Mouse (Mus musculus) limb, embryonic 14.5 days (tissue): ENCODE measurements around the gene Ap5m1. TPM values are rescaled to one million over a fixed set of nuclear protein-coding genes. Genes with fewer than 3 reads are reported as not detected.

Experiments
- ATAC-seq: fragments of 200-750 bp; cut with Nextera tagmentation; 2 replicates; pipeline ENCODE4 v1.8.0; 2017; ENCODE audit warnings: low read depth, moderate number of reproducible peaks, moderate TSS enrichment; ENCODE audit not compliant: low FRiP score
- DNase-seq: peaks from one replicate; pipeline ENCODE4 v3.0.0-alpha.2; 2015; ENCODE audit warnings: low spot score
- H3K27ac ChIP-seq: fragments of 300-500 bp; sonication (generic); replicated peaks from 2 replicates; pipeline ENCODE4 v1.5.1; 2014; ENCODE audit warnings: low read depth, mild to moderate bottlenecking, low read length, moderate library complexity, mixed read lengths
- H3K27me3 ChIP-seq: fragments of 300-500 bp; sonication (generic); 2 replicates; pipeline ENCODE4 v1.6.1; 2014; ENCODE audit warnings: low read length, mixed read lengths; ENCODE audit not compliant: control insufficient read depth, insufficient read depth
- H3K36me3 ChIP-seq: fragments of 300-500 bp; sonication (generic); 2 replicates; pipeline ENCODE4 v1.6.1; 2014; ENCODE audit warnings: mild to moderate bottlenecking, low read length, moderate library complexity, mixed read lengths; ENCODE audit not compliant: control insufficient read depth, insufficient read depth
- H3K4me1 ChIP-seq: fragments of 300-500 bp; sonication (generic); 2 replicates; pipeline ENCODE4 v1.6.1; 2014; ENCODE audit warnings: antibody characterized with exemption, low read length, mixed read lengths; ENCODE audit not compliant: control insufficient read depth, insufficient read depth
- H3K4me2 ChIP-seq: fragments of 300-500 bp; sonication (generic); replicated peaks from 2 replicates; pipeline ENCODE4 v1.6.1; 2014; ENCODE audit warnings: low read depth, mild to moderate bottlenecking, low read length, moderate library complexity; ENCODE audit not compliant: severe bottlenecking
- H3K4me3 ChIP-seq: fragments of 300-500 bp; sonication (generic); replicated peaks from 2 replicates; pipeline ENCODE4 v1.5.1; 2014; ENCODE audit warnings: low read length
- H3K9ac ChIP-seq: fragments of 300-500 bp; sonication (generic); 2 replicates; pipeline ENCODE4 v1.6.1; 2014; ENCODE audit warnings: mild to moderate bottlenecking, low read depth, low read length, moderate library complexity; ENCODE audit not compliant: severe bottlenecking
- H3K9me3 ChIP-seq: fragments of 300-500 bp; sonication (generic); 2 replicates; pipeline ENCODE4 v1.6.1; 2016; ENCODE audit warnings: low read length; ENCODE audit not compliant: control insufficient read depth
- POLR2A ChIP-seq: fragments of 200-500 bp; IDR thresholded peaks from 2 replicates; pipeline ENCODE4 v1.8.0; 2012; ENCODE audit warnings: inconsistent platforms, mild to moderate bottlenecking, moderate library complexity, borderline replicate concordance; ENCODE audit not compliant: insufficient read depth, insufficient read length; ENCODE audit errors: extremely low read depth
- WGBS: fragments of 180-500 bp; shearing (Covaris S2); extraction: QIAGEN DNeasy Blood & Tissue Kit; methylation state at CpG from one replicate; pipeline ENCODE4 v1.1.7; 2014; 5-methylcytosine and 5-hydroxymethylcytosine counted together
- polyA plus RNA-seq, 2 experiments: library from polyadenylated mRNA; depleted of rRNA in 1 of 2; stranded (reverse) in 1 of 2; unstranded in 1 of 2; fragments of >200 nt; fragmentation: Nextera tagmentation in 1 of 2; extraction: Ambion mirVana in 1 of 2; gene quantifications; 2 replicates each; pipeline versions ENCODE4 v1.2.1 to v1.2.3; 2012 to 2014

Gene Ap5m1
- polyA plus RNA-seq, 2 experiments: 22.0 to 22.9 TPM

DNA sequence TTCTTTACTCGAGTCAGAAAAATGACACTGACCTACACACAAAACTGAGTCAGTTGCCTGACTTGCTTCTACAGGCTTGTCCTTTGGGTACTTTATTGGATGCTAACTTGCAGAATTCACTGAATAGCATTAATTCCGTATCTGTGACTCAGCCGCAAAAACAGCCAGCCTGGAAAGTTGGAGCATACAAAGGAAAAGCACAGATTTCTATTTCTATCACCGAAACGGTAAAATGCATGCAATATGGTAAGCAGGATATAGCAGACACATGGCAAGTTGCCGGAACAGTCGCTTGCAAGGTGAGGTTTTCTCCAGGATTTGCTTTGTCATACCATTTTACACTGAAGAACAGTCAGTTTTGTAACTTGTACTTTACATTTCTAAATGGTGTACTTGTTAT lies 8.0 kb downstream of the Ap5m1 start:
- Histone ChIP-seq H3K27me3 (no peaks in the 10 kb centered on the region), H3K4me1 (no peaks in the 10 kb centered on the region), H3K4me2 (no peak overlapping the region), H3K4me3 (no peak overlapping the region), H3K27ac (no peak overlapping the region), H3K36me3 (peaks cover 12% of the 10 kb centered on the region), H3K9ac (no peak overlapping the region), H3K9me3 (no peaks in the 10 kb centered on the region)
- DNase-seq: no peak
- no peak for TF ChIP-seq POLR2A
- 96% methylated on average over 7 of the region's 7 CpGs for WGBS
- ATAC-seq: no peak

DNA sequence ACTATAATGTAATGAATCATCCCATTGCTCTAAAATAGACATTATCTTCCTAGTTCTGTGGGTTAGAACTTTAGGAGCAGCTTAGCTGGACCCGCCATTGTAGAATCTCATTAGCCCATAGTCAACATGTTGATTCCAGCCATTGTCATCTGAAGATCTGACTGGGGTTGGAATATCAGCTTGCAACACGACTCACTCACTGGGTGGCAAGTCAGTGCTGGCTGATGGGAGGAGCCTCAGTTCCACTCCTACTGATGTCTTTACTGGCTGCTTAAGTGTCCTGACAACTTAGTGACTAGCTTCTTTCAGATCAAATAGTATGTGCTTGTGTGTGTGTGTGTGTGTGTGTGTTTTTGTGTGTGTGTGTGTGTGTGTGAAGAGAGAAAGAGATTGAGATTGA lies 8.5 kb downstream of the Ap5m1 start:
- no peaks in the 10 kb centered on the region for H3K27me3 ChIP-seq
- H3K9me3 ChIP-seq: no peaks in the 10 kb centered on the region
- H3K9ac ChIP-seq: no peak overlapping the region
- TF ChIP-seq POLR2A: no peak
- DNase-seq (no peak), ATAC-seq (no peak)
- WGBS: 76% methylated on average over 2 of the region's 2 CpGs
- no peak overlapping the region for H3K27ac ChIP-seq
- no peak overlapping the region for H3K4me2 ChIP-seq
- peaks cover 12% of the 10 kb centered on the region for H3K36me3 ChIP-seq
- H3K4me1 ChIP-seq: no peaks in the 10 kb centered on the region
- no peak overlapping the region for H3K4me3 ChIP-seq

- no peaks in the 10 kb centered on the region for H3K4me1 ChIP-seq
- DNase-seq (no peak), ATAC-seq (no peak)
- H3K4me2 ChIP-seq: no peak overlapping the region
- H3K9ac ChIP-seq: no peak overlapping the region
- peaks cover 26% of the 10 kb centered on the region for H3K36me3 ChIP-seq
- H3K27ac ChIP-seq: no peak overlapping the region
- H3K27me3 ChIP-seq: no peaks in the 10 kb centered on the region
- TF ChIP-seq POLR2A: no peak
- H3K4me3 ChIP-seq: no peak overlapping the region
- 100% methylated on average over 2 of the region's 2 CpGs for WGBS
- H3K9me3 ChIP-seq: no peaks in the 10 kb centered on the region
Measured at GRCm38 (mm10) chr14:49078820-49079219, 12.9 kb downstream of the Ap5m1 start.

DNA sequence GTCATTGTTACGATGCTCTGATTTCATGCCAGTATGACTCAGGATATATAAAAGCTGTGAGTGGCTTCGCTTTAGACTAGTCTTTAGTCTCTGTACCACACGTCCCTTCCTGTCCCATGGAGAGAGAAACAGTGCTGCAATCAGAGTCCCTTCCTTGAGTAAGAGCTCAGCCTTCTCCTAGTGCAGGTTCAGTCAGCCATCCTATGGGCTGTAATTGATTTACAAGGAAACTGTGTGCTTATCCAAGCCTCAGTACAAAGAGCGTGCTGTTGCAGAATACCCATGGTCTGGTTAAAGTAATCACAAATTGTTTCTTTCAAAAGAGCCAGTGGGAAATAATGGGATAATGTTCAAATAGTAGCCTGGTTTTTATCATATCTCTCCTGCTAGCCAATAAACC lies 20.6 kb downstream of the Ap5m1 start:
- H3K27ac ChIP-seq: no peak overlapping the region
- no peaks in the 10 kb centered on the region for H3K9me3 ChIP-seq
- TF ChIP-seq POLR2A: no peak
- no peaks in the 10 kb centered on the region for H3K27me3 ChIP-seq
- ATAC-seq (no peak), DNase-seq (no peak)
- H3K4me1 ChIP-seq: no peaks in the 10 kb centered on the region
- 85% methylated on average over 4 of the region's 4 CpGs for WGBS
- H3K4me2 ChIP-seq: no peak overlapping the region
- peaks cover 34% of the 10 kb centered on the region for H3K36me3 ChIP-seq
- H3K4me3 ChIP-seq: no peak overlapping the region
- H3K9ac ChIP-seq: no peak overlapping the region

DNA sequence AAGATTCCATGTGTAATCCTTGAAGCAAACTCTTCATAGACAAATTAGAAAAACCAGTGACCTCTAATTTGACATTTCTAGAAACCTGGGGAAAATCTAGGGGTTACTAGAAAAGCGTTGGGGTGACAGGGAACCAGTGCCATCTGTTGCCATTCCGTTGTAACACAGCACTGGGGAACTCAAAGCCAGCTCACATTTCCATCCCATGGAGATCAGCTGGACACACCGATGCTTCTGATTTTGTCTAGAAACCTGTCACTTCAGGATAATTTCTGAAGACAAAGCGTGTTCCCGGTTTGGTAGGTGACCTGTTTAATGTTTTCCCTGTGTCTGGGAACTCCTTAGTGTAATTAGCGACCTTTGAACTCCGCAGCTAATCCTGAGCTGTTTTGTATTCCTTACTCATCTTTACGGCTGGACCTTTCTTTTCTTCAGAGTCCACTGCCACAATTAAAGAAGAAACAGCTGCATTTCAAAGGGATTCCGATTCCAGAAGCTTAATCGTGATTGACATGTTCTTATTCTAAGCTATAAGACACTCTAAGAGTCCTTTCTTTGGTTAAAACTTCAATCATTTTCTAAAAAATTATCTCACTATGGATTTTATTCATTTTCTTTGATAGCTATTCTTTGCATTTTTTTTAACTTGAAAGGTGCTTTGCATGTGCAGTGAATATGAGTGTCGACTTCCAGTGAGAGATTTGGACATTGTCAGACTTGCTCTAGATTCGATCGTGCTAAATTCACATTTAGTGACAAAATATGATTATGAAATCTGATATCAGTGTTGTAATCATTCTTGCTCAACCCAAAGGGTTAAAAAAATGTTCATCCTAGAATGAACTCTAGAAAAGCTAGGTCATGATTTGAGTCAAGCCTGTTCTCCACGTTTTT lies 22.5 kb downstream of the Ap5m1 start:
- DNase-seq (no peak), ATAC-seq (no peak)
- H3K36me3 ChIP-seq: peaks cover 27% of the 10 kb centered on the region
- H3K4me1 ChIP-seq: no peaks in the 10 kb centered on the region
- 43% methylated on average over 14 of the region's 14 CpGs for WGBS
- TF ChIP-seq POLR2A: no peak
- no peak overlapping the region for H3K9ac ChIP-seq
- no peaks in the 10 kb centered on the region for H3K9me3 ChIP-seq
- no peak overlapping the region for H3K27ac ChIP-seq
- H3K27me3 ChIP-seq: no peaks in the 10 kb centered on the region
- H3K4me2 ChIP-seq: no peak overlapping the region
- no peak overlapping the region for H3K4me3 ChIP-seq
